Mouse (Mus musculus) embryonic fibroblast, embryonic 13.5 days (primary cell): ENCODE results near the gene Srsf4. TPM values are rescaled to one million over a fixed set of nuclear protein-coding genes. Genes with fewer than 3 reads are reported as not detected.

Source experiments
- H3K27ac ChIP-seq: 2 replicates; pipeline ENCODE4 v1.5.1; 2012; ENCODE audit warnings: low read length, control low read depth, inconsistent platforms; ENCODE audit not compliant: insufficient read depth
- H3K4me1 ChIP-seq: 2 replicates; pipeline ENCODE4 v1.6.1; 2011; ENCODE audit warnings: low read length; ENCODE audit not compliant: control insufficient read depth, insufficient read depth
- H3K4me3 ChIP-seq: 2 replicates; pipeline ENCODE4 v1.5.1; 2011; ENCODE audit warnings: mild to moderate bottlenecking, control low read depth, low read length; ENCODE audit not compliant: insufficient read depth
- CTCF ChIP-seq: IDR thresholded peaks from 2 replicates; pipeline ENCODE4 v1.5.1; 2011; ENCODE audit warnings: mild to moderate bottlenecking, control low read depth, low read length, moderate library complexity, borderline replicate concordance; ENCODE audit not compliant: insufficient read depth
- POLR2A ChIP-seq: IDR thresholded peaks from 2 replicates; pipeline ENCODE4 v1.6.1; 2011; ENCODE audit warnings: low read depth, mild to moderate bottlenecking, control low read depth, low read length, moderate library complexity
- polyA plus RNA-seq: library from polyadenylated mRNA; stranded (reverse); fragments of >200 nt; gene quantifications from 2 replicates; pipeline ENCODE4 v1.2.4, GENCODE M21; 2011; ENCODE audit warnings: low read depth; ENCODE audit not compliant: missing spikeins, insufficient read length

Gene Srsf4
- polyA plus RNA-seq, 1 experiment: 40.6 TPM

- TF ChIP-seq CTCF: no peak
- no peak for TF ChIP-seq POLR2A
- no peak overlapping the region for H3K27ac ChIP-seq
- no peaks in the 10 kb centered on the region for H3K4me1 ChIP-seq
- H3K4me3 ChIP-seq: peak overlapping the region; percentile 41
These were observed 36.4 kb upstream of the Srsf4 start for GRCm38 (mm10) chr4:131836891-131837491.

GRCm38 (mm10) chr4:131837872-131838524, 35.4 kb upstream of the Srsf4 start, which contains the start of gene Ptpru:
TSS of gene Ptpru (minus strand) at chr4:131838288.
- peak within 1 kb of the TSS; percentile 41 for H3K4me3 ChIP-seq
- no peaks in the 10 kb centered on the region for H3K4me1 ChIP-seq
- H3K27ac ChIP-seq: no peak within 1 kb of the TSS
- TF ChIP-seq CTCF: peak; percentile 82
- TF ChIP-seq POLR2A: no peak

- peak within 1 kb of the TSS; percentile 80 for H3K4me3 ChIP-seq
- TF ChIP-seq POLR2A (no peak; the same call in 1 of the 2 replicates), CTCF (no peak)
- no peak within 1 kb of the TSS for H3K27ac ChIP-seq
- H3K4me1 ChIP-seq: peaks cover 3% of the 10 kb centered on the region; the same call in 1 of the 2 replicates
These were observed 30.1 kb upstream of the Srsf4 start, which contains the start of gene Mecr for GRCm38 (mm10) chr4:131843290-131843743. TSS of gene Mecr (plus strand) at chr4:131843470.

- Histone ChIP-seq H3K4me3 (no peak overlapping the region), H3K4me1 (peaks cover 6% of the 10 kb centered on the region; the same call in 1 of the 2 replicates), H3K27ac (no peak overlapping the region)
- TF ChIP-seq POLR2A (no peak), CTCF (no peak)
These were observed 27.2 kb upstream of the Srsf4 start for GRCm38 (mm10) chr4:131845991-131846778.

- peaks cover 6% of the 10 kb centered on the region; the same call in 1 of the 2 replicates for H3K4me1 ChIP-seq
- TF ChIP-seq POLR2A (no peak), CTCF (no peak)
- H3K4me3 ChIP-seq: no peak overlapping the region
- H3K27ac ChIP-seq: no peak overlapping the region
These were observed 25.3 kb upstream of the Srsf4 start for GRCm38 (mm10) chr4:131848082-131848481.

- Histone ChIP-seq H3K4me1 (peaks cover 3% of the 10 kb centered on the region; the same call in 1 of the 2 replicates), H3K4me3 (no peak overlapping the region), H3K27ac (no peak overlapping the region)
- TF ChIP-seq CTCF: no peak
- TF ChIP-seq POLR2A: no peak; the same call in 1 of the 2 replicates
These were observed 23.3 kb upstream of the Srsf4 start for GRCm38 (mm10) chr4:131849986-131850638.

GRCm38 (mm10) chr4:131854950-131855349, 18.5 kb upstream of the Srsf4 start:
- Histone ChIP-seq H3K27ac (no peak overlapping the region), H3K4me3 (no peak overlapping the region), H3K4me1 (peaks cover 3% of the 10 kb centered on the region; the same call in 1 of the 2 replicates)
- TF ChIP-seq CTCF: no peak
- no peak for TF ChIP-seq POLR2A

- Histone ChIP-seq H3K4me3 (no peak overlapping the region), H3K27ac (no peak overlapping the region), H3K4me1 (no peaks in the 10 kb centered on the region)
- TF ChIP-seq POLR2A: no peak
- TF ChIP-seq CTCF: peak; percentile 99
These were observed 12.7 kb upstream of the Srsf4 start for GRCm38 (mm10) chr4:131860492-131861340.
